Mouse (Mus musculus): ENCODE results near the gene Ptpn14.

DNA sequence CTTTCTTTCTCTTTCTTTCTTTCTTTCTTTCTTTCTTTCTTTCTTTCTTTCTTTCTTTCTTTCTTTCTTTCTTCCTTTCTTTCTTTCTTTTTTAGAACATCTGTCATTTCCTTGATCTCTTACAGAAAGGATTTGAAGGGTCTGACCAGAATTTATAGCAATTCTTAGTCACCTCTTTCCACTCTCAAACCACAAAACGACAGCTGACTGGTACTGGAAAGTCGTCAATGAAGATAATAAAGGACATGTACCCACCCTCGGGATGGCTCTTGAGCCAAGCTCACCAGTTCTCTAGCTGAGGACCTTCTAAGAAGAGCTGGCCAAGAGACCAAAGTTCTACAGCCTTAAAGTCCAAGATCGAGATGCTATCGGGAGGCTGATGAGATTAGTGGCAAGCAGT is 9.5 kb upstream of the Ptpn14 start:
- TF ChIP-seq CTCF (IDR thresholded peaks at IDR 0.05; ENCODE audit: extremely low read depth, insufficient read depth, insufficient read length, insufficient replicate concordance) (no peak), POLR2A (IDR thresholded peaks at IDR 0.05; ENCODE audit: low read depth, low read length) (no peak)

Measured in spleen, adult 2 months (tissue).